ENCODE assay signal across 8 mouse cellular contexts in the genomic region with DNA sequence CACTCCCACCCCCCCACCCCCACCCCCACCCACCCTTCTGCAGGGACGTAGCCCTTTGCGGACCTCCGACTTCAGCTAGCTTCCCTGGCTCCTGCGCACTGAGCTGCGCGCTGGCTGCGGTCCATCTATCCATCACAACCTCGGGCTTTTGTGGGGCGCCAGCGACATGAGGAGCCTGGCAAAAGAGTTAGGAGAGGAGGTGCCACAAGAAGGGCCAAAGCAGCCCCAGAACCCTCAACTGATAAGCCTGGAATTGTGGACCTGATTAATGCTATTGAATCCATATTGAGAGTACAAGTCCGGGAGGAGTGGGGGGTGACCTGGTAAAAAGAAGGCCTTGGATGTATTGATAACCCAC. TPM values are rescaled to one million over a fixed set of nuclear protein-coding genes. Genes with fewer than 3 reads are reported as not detected.
DNase-seq lines count a peak whose midpoint lies in the region; ATAC-seq and TF ChIP-seq lines count a peak whose summit lies in the region.

No protein-coding gene starts in this region.

- no peaks in the 10 kb centered on the region for H3K9me3 ChIP-seq in forebrain, embryonic 14.5 days (replicated peaks; ENCODE audit: control insufficient read depth, low read length)
- no peaks in the 10 kb centered on the region for H3K9me3 ChIP-seq in liver, embryonic 13.5 days (replicated peaks)

- H3K9ac ChIP-seq in forebrain, embryonic 14.5 days (ENCODE audit: low read length) = peak overlapping the region; percentile 75
- no peak overlapping the region for H3K9ac ChIP-seq in liver, embryonic 13.5 days

- H3K27ac ChIP-seq in gastrocnemius, adult 2 months = no peak overlapping the region
- H3K27ac ChIP-seq in forebrain, embryonic 14.5 days (ENCODE audit: low read depth, low read length) = peak overlapping the region; percentile 39; the same call in 1 of the 2 replicates
- no peak overlapping the region for H3K27ac ChIP-seq in liver, embryonic 13.5 days

- no peak for TF ChIP-seq CTCF in gastrocnemius, adult 2 months (IDR thresholded peaks at IDR 0.05)

- no peaks in the 10 kb centered on the region for H3K27me3 ChIP-seq in forebrain, embryonic 14.5 days (replicated peaks; ENCODE audit: control insufficient read depth, insufficient read depth, low read length)
- H3K27me3 ChIP-seq in liver, embryonic 13.5 days = peaks cover 59% of the 10 kb centered on the region

- WGBS in forebrain, embryonic 14.5 days = under 1% methylated on average over 11 of the region's 11 CpGs
- 5% methylated on average over 11 of the region's 11 CpGs for WGBS in liver, embryonic 13.5 days (ENCODE audit: insufficient replicate concordance)

- H3K36me3 ChIP-seq in forebrain, embryonic 14.5 days (ENCODE audit: control insufficient read depth, insufficient read depth, low read length) = peaks cover 15% of the 10 kb centered on the region
- H3K36me3 ChIP-seq in liver, embryonic 13.5 days = no peaks in the 10 kb centered on the region

- H3K4me2 ChIP-seq in forebrain, embryonic 14.5 days (ENCODE audit: low read length) = peak overlapping the region; percentile 80
- H3K4me2 ChIP-seq in liver, embryonic 13.5 days = peak overlapping the region; percentile 77

- ATAC-seq in forebrain, embryonic 14.5 days = peak; percentile 36
- no peak for ATAC-seq in liver, embryonic 13.5 days (ENCODE audit: low read depth)
- ATAC-seq in monocyte, adult 5-6 weeks (replicated peaks; ENCODE audit: insufficient number of reproducible peaks, low FRiP score, low TSS enrichment, poor library complexity, severe bottlenecking) = no peak

- peaks cover 17% of the 10 kb centered on the region for H3K4me1 ChIP-seq in forebrain, embryonic 14.5 days (ENCODE audit: control insufficient read depth, insufficient read depth, low read length)
- H3K4me1 ChIP-seq in liver, embryonic 13.5 days (replicated peaks) = peaks cover 24% of the 10 kb centered on the region

- peak overlapping the region; percentile 81 for H3K4me3 ChIP-seq in gastrocnemius, adult 2 months
- peak overlapping the region; percentile 78 for H3K4me3 ChIP-seq in forebrain, embryonic 14.5 days (ENCODE audit: low read depth, low read length)
- peak overlapping the region; percentile 59 for H3K4me3 ChIP-seq in liver, embryonic 13.5 days (replicated peaks)

- no peak for DNase-seq in gastrocnemius, adult 2 months
- DNase-seq in gastrocnemius, postnatal 36 days = no peak
- peak; percentile 5 to 9 for DNase-seq in B cell, adult 2 months
- DNase-seq in forebrain, embryonic 14.5 days (ENCODE audit: low spot score) = peak; percentile 74
- no peak for DNase-seq in liver, embryonic 13.5 days
- DNase-seq in frontal cortex, postnatal 25 days (ENCODE audit: low spot score in 2 of 2) = no peak
- DNase-seq in adrenal gland, adult 8-10 months = no peak

- intact Hi-C loops in gastrocnemius, adult 2 months (cut with DNase I) = no loop called here
- intact Hi-C loops in gastrocnemius, postnatal 36 days (cut with DNase I) = no loop called here

RNA-seq across cellular contexts. Expression of a gene that starts 0.3 kb away (rescaled TPM):
- not detected for total RNA-seq in gastrocnemius, adult 2 months (2021)
- total RNA-seq in gastrocnemius, postnatal 36 days (2021) = not detected
- polyA plus RNA-seq in forebrain, embryonic 14.5 days (2014; fragmentation: Nextera tagmentation; extraction: Ambion mirVana) = 94.2 and 104 TPM in 2 replicates
- polyA plus RNA-seq in liver, embryonic 13.5 days (2015; fragmentation: Nextera tagmentation; extraction: Ambion mirVana) = 0.29 and 0.32 TPM in 2 replicates
- total RNA-seq in adrenal gland, adult 8-10 months (2022) = 1 to 10 TPM in 1 of 4 experiments, under 1 TPM in 3; 0.21 to 1.2 (median 0.59) TPM
- 0.64 TPM in 1 of 3 replicates, not detected in the others for total RNA-seq in monocyte, adult 5-6 weeks (2017)

RNA-seq across cellular contexts. Expression of a gene that starts 3.1 kb away (rescaled TPM):
- total RNA-seq in gastrocnemius, adult 2 months (2021) = 1 to 10 TPM; 3.7 to 4.2 TPM
- total RNA-seq in gastrocnemius, postnatal 36 days (2021) = 1 to 10 TPM; 3.7 to 4.6 TPM
- polyA plus RNA-seq in forebrain, embryonic 14.5 days (2014; fragmentation: Nextera tagmentation; extraction: Ambion mirVana) = 39.1 and 43.9 TPM in 2 replicates
- polyA plus RNA-seq in liver, embryonic 13.5 days (2015; fragmentation: Nextera tagmentation; extraction: Ambion mirVana) = 4.2 and 4.8 TPM in 2 replicates
- 10 to 100 TPM; 10.7 to 26.2 (median 15.4) TPM for total RNA-seq in adrenal gland, adult 8-10 months (2022)
- total RNA-seq in monocyte, adult 5-6 weeks (2017) = 4.2 to 6.7 TPM (median 5.1 TPM) in 3 replicates

RNA-seq across cellular contexts. Expression of a gene that starts 37.8 kb away (rescaled TPM):
- 10 to 100 TPM; 37.5 to 44.5 TPM for total RNA-seq in gastrocnemius, adult 2 months (2021)
- 10 to 100 TPM; 34.6 to 38.2 TPM for total RNA-seq in gastrocnemius, postnatal 36 days (2021)
- 26.6 and 28.2 TPM in 2 replicates for polyA plus RNA-seq in forebrain, embryonic 14.5 days (2014; fragmentation: Nextera tagmentation; extraction: Ambion mirVana)
- 34.6 and 35.3 TPM in 2 replicates for polyA plus RNA-seq in liver, embryonic 13.5 days (2015; fragmentation: Nextera tagmentation; extraction: Ambion mirVana)
- total RNA-seq in adrenal gland, adult 8-10 months (2022) = 10 to 100 TPM; 69.7 to 99.4 (median 85.1) TPM
- total RNA-seq in monocyte, adult 5-6 weeks (2017) = 11.3 to 24.6 TPM (median 14.3 TPM) in 3 replicates

Comparison
In these comparisons a context has a peak if more than half of its experiments do, and no peak if none do; other contexts are left out.
1. DNase-seq: peak in B cell, adult 2 months (2 of 2) and forebrain, embryonic 14.5 days (single experiment); none in gastrocnemius, adult 2 months (single experiment), gastrocnemius, postnatal 36 days (0 of 2), liver, embryonic 13.5 days (single experiment), frontal cortex, postnatal 25 days (0 of 2) and adrenal gland, adult 8-10 months (single experiment).
2. Peak in every context shown above with its lines, with median percentiles within 50 percentile points of each other: H3K4me3 ChIP-seq.